Mouse (Mus musculus): ENCODE results near the gene Epb41l4b.

GRCm38 (mm10) chr4:57064830-57065229 lies 78.4 kb downstream of the Epb41l4b start:
- TF ChIP-seq CTCF (IDR thresholded peaks at IDR 0.05; ENCODE audit: control insufficient read depth, insufficient read depth, low read length) (no peak), POLR2A (IDR thresholded peaks at IDR 0.05; ENCODE audit: borderline replicate concordance, control insufficient read depth, low read depth, low read length) (no peak)

Data from bone marrow, adult 2 months (tissue).